Mouse (Mus musculus) MEL (cell line): ENCODE data around the gene Syt2. TPM values are rescaled to one million over a fixed set of nuclear protein-coding genes. Genes with fewer than 3 reads are reported as not detected.

Experiments
- DNase-seq: peaks from one replicate; pipeline ENCODE4 v3.0.0; 2011; ENCODE audit warnings: low read depth, low spot score
- H3K27ac ChIP-seq: 2 replicates; pipeline ENCODE4 v1.5.1; 2012; ENCODE audit warnings: low read depth, mild to moderate bottlenecking, control low read depth, low read length, moderate library complexity; ENCODE audit not compliant: control insufficient read depth
- H3K27me3 ChIP-seq, 2 experiments: fragments of 150-350 bp in 1 of 2; sonication (generic) in 1 of 2; 2 replicates each; pipeline ENCODE4 v1.6.1; 2012; ENCODE audit warnings: low read length in 2 of 2, mild to moderate bottlenecking in 2 of 2, improper control_type of control experiment in 1 of 2, moderate library complexity in 1 of 2; ENCODE audit not compliant: insufficient read depth in 2 of 2, control insufficient read depth in 1 of 2
- H3K36me3 ChIP-seq, 2 experiments: 2 replicates each; pipeline ENCODE4 v1.6.1; 2012 to 2014; ENCODE audit warnings: low read length in 2 of 2, improper control_type of control experiment in 1 of 2, inconsistent platforms in 1 of 2, mild to moderate bottlenecking in 1 of 2; ENCODE audit not compliant: insufficient read depth in 2 of 2, control insufficient read depth in 1 of 2
- H3K4me1 ChIP-seq, 2 experiments: fragments of 150-350 bp in 1 of 2; sonication (generic) in 1 of 2; 2 replicates each; pipeline ENCODE4 v1.6.1; 2012; ENCODE audit warnings: low read length in 2 of 2, improper control_type of control experiment in 1 of 2, mild to moderate bottlenecking in 1 of 2; ENCODE audit not compliant: insufficient read depth in 2 of 2, control insufficient read depth in 1 of 2
- H3K4me3 ChIP-seq, 2 experiments: fragments of 150-350 bp in 1 of 2; sonication (generic) in 1 of 2; 2 replicates each; pipeline ENCODE4 v1.5.1; 2012; ENCODE audit warnings: low read depth in 2 of 2, low read length in 2 of 2, mild to moderate bottlenecking in 2 of 2, moderate library complexity in 2 of 2, control low read depth in 1 of 2, improper control_type of control experiment in 1 of 2; ENCODE audit not compliant: control insufficient read depth in 1 of 2, insufficient read depth in 1 of 2
- H3K79me2 ChIP-seq: 2 replicates; pipeline ENCODE4 v1.6.1; 2012; ENCODE audit warnings: mild to moderate bottlenecking, low read length, moderate library complexity; ENCODE audit not compliant: control insufficient read depth, poor library complexity, insufficient read depth
- H3K9ac ChIP-seq: 2 replicates; pipeline ENCODE4 v1.6.1; 2012; ENCODE audit warnings: low read depth, mild to moderate bottlenecking, control low read depth, low read length, moderate library complexity; ENCODE audit not compliant: control insufficient read depth, poor library complexity, severe bottlenecking
- H3K9me3 ChIP-seq: fragments of 150-350 bp; sonication (generic); replicated peaks from 2 replicates; pipeline ENCODE4 v1.6.1; 2012; ENCODE audit warnings: mild to moderate bottlenecking, low read length, improper control_type of control experiment, moderate library complexity; ENCODE audit not compliant: insufficient read depth
- E2F4 ChIP-seq: IDR thresholded peaks from 2 replicates; pipeline ENCODE4 v1.6.1; 2011; ENCODE audit warnings: low read depth, low read length, improper control_type of control experiment, borderline replicate concordance
- EP300 ChIP-seq, 2 experiments: IDR thresholded peaks; 2 replicates each; pipeline ENCODE4 v1.6.1; 2011; ENCODE audit warnings: improper control_type of control experiment in 2 of 2, low read length in 2 of 2, low read depth in 1 of 2, mild to moderate bottlenecking in 1 of 2
- GATA1 ChIP-seq: IDR thresholded peaks from 2 replicates; pipeline ENCODE4 v1.6.1; 2011; ENCODE audit warnings: low read depth, low read length, improper control_type of control experiment
- NELFE ChIP-seq: IDR thresholded peaks from 2 replicates; pipeline ENCODE4 v1.6.1; 2011; ENCODE audit warnings: low read depth, low read length, improper control_type of control experiment
- RAD21 ChIP-seq: IDR thresholded peaks from 2 replicates; pipeline ENCODE4 v1.6.1; 2011; ENCODE audit warnings: mild to moderate bottlenecking, low read depth, low read length, improper control_type of control experiment
- USF2 ChIP-seq, 2 experiments: IDR thresholded peaks; 2 replicates each; pipeline ENCODE4 v1.6.1; 2011 to 2012; ENCODE audit warnings: improper control_type of control experiment in 2 of 2, low read length in 2 of 2, borderline replicate concordance in 1 of 2, inconsistent platforms in 1 of 2, low read depth in 1 of 2, mild to moderate bottlenecking in 1 of 2; ENCODE audit not compliant: insufficient read depth in 1 of 2
- ZNF384 ChIP-seq: IDR thresholded peaks from 2 replicates; pipeline ENCODE4 v1.6.1; 2012; ENCODE audit warnings: low read depth, mild to moderate bottlenecking, inconsistent platforms, low read length, improper control_type of control experiment
- polyA plus RNA-seq, 2 experiments: library from polyadenylated mRNA; stranded (reverse) in 1 of 2; unstranded in 1 of 2; fragments of >175 nt in 1 of 2; fragments of >200 nt in 1 of 2; gene quantifications; 2 replicates each; pipeline versions ENCODE4 v1.2.1 to v1.2.4; 2012; ENCODE audit warnings: low replicate concordance in 2 of 2, low read depth in 1 of 2; ENCODE audit not compliant: insufficient read length in 2 of 2, insufficient read depth in 1 of 2, missing spikeins in 1 of 2
- total RNA-seq: library from RNA; depleted of rRNA; stranded (reverse); fragments of 300-350 nt; gene quantifications from 2 replicates; pipeline ENCODE4 v1.2.3, GENCODE M21; 2012

Gene Syt2
- total and polyA plus RNA-seq, 3 experiments = 0.31 TPM; not detected in 2

- no peak overlapping the region for H3K9ac ChIP-seq
- TF ChIP-seq USF2 (IDR thresholded peaks at IDR 0.05; ENCODE audit: borderline replicate concordance in 1 of 2, insufficient read depth in 1 of 2, low read depth in 1 of 2, low read length in 2 of 2) (no peak), RAD21 (no peak)
- TF ChIP-seq, all 39 proteins: peak for 0
- no peaks in the 10 kb centered on the region for H3K79me2 ChIP-seq
- H3K4me3 ChIP-seq = no peak overlapping the region
- H3K9me3 ChIP-seq = no peaks in the 10 kb centered on the region
- peaks cover 0 to 2% of the 10 kb centered on the region in 2 experiments; a peak in 2 of 4 replicates for H3K36me3 ChIP-seq
- H3K27me3 ChIP-seq = no peaks in the 10 kb centered on the region
- peaks cover 0 to 2% of the 10 kb centered on the region in 2 experiments; a peak in 2 of 4 replicates for H3K4me1 ChIP-seq
- H3K27ac ChIP-seq = no peak overlapping the region
- DNase-seq = no peak
These were observed 112.7 kb downstream of the Syt2 start for GRCm38 (mm10) chr1:134759133-134759532.

- TF ChIP-seq NELFE (no peak), ZNF384 (no peak)
- H3K36me3 ChIP-seq = peaks cover 0 to 2% of the 10 kb centered on the region in 2 experiments; a peak in 2 of 4 replicates
- peaks cover 0 to 2% of the 10 kb centered on the region in 2 experiments; a peak in 2 of 4 replicates for H3K4me1 ChIP-seq
- no peak overlapping the region for H3K4me3 ChIP-seq
- DNase-seq = no peak
- no peak overlapping the region for H3K27ac ChIP-seq
- no peaks in the 10 kb centered on the region for H3K27me3 ChIP-seq
- no peaks in the 10 kb centered on the region for H3K9me3 ChIP-seq
- no peak overlapping the region for H3K9ac ChIP-seq
- H3K79me2 ChIP-seq = no peaks in the 10 kb centered on the region
These were observed 114.2 kb downstream of the Syt2 start for GRCm38 (mm10) chr1:134760642-134761041.

GRCm38 (mm10) chr1:134761534-134761933 is 115.1 kb downstream of the Syt2 start:
- peak; percentile 47 for DNase-seq
- Histone ChIP-seq H3K27me3 (no peaks in the 10 kb centered on the region), H3K79me2 (no peaks in the 10 kb centered on the region), H3K4me1 (peaks cover 0 to 2% of the 10 kb centered on the region in 2 experiments; a peak in 2 of 4 replicates), H3K27ac (no peak overlapping the region), H3K9me3 (no peaks in the 10 kb centered on the region), H3K4me3 (no peak overlapping the region), H3K36me3 (peaks cover 0 to 2% of the 10 kb centered on the region in 2 experiments; a peak in 2 of 4 replicates), H3K9ac (no peak overlapping the region)
- TF ChIP-seq EP300 (IDR thresholded peaks at IDR 0.05; ENCODE audit: low read depth in 1 of 2, low read length in 2 of 2) (peak in 1 of 2 experiments; percentile 19; a peak in 1 of 4 replicates), GATA1 (peak; percentile 39), E2F4 (no peak)

- H3K27ac ChIP-seq = no peak overlapping the region
- no peaks in the 10 kb centered on the region for H3K27me3 ChIP-seq
- no peak overlapping the region for H3K4me3 ChIP-seq
- peaks cover 0 to 2% of the 10 kb centered on the region in 2 experiments; a peak in 2 of 4 replicates for H3K4me1 ChIP-seq
- no peaks in the 10 kb centered on the region for H3K79me2 ChIP-seq
- no peak overlapping the region for H3K9ac ChIP-seq
- no peak for TF ChIP-seq USF2 (IDR thresholded peaks at IDR 0.05; ENCODE audit: borderline replicate concordance in 1 of 2, insufficient read depth in 1 of 2, low read depth in 1 of 2, low read length in 2 of 2)
- no peaks in the 10 kb centered on the region for H3K9me3 ChIP-seq
- no peak for DNase-seq
- H3K36me3 ChIP-seq = peaks cover 0 to 2% of the 10 kb centered on the region in 2 experiments; a peak in 2 of 4 replicates
These were observed 116.8 kb downstream of the Syt2 start for GRCm38 (mm10) chr1:134763250-134763649.
